ENCODE assay signal across 8 mouse cellular contexts in the genomic region with DNA sequence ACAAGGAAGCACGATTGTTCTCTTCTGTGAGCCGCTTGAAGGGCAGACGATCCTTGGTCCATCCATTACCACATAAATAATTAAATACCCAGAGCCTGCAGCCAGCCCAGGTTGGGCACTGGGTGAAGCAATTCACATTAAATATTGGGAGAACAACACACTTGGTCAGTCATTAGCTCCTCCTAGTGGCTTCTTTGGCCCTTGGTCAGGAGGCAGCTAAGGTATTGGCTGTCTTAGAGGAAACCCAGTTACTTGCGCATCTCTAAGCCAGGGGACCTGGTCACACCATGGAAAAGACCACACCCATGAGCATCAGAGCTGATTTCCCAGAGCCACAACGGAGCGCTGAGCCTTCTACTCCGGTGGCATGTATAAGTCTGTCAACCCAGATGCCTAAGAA.
DNase-seq lines count a peak whose midpoint lies in the region; ATAC-seq lines count a peak whose summit lies in the region.

No protein-coding gene starts in this region.

- ATAC-seq in monocyte, adult 5-6 weeks (replicated peaks; ENCODE audit: insufficient number of reproducible peaks, low FRiP score, low TSS enrichment, poor library complexity, severe bottlenecking), result no peak
- peak; percentile 30; the same call in 1 of the 2 replicates for ATAC-seq in hindbrain, embryonic 11.5 days (ENCODE audit: low FRiP score)
- peak; percentile 51; the same call in 1 of the 2 replicates for ATAC-seq in lung, embryonic 16.5 days (ENCODE audit: low read depth)

- H3K4me1 ChIP-seq in hindbrain, embryonic 11.5 days (replicated peaks; ENCODE audit: control insufficient read depth, insufficient read depth, low read length), result no peaks in the 10 kb centered on the region
- peaks cover 8% of the 10 kb centered on the region for H3K4me1 ChIP-seq in lung, embryonic 16.5 days (replicated peaks; ENCODE audit: control insufficient read depth, insufficient read depth, low read length)

- H3K9me3 ChIP-seq in hindbrain, embryonic 11.5 days (ENCODE audit: control insufficient read depth, low read length), result no peaks in the 10 kb centered on the region
- H3K9me3 ChIP-seq in lung, embryonic 16.5 days (ENCODE audit: control insufficient read depth, low read length), result no peaks in the 10 kb centered on the region

- no peak overlapping the region for H3K27ac ChIP-seq in hindbrain, embryonic 11.5 days (ENCODE audit: low read depth, low read length)
- H3K27ac ChIP-seq in lung, embryonic 16.5 days (ENCODE audit: low read length), result no peak overlapping the region

- H3K4me3 ChIP-seq in hindbrain, embryonic 11.5 days (ENCODE audit: low read depth, low read length), result no peak overlapping the region
- H3K4me3 ChIP-seq in lung, embryonic 16.5 days (ENCODE audit: low read length), result no peak overlapping the region

- H3K4me2 ChIP-seq in hindbrain, embryonic 11.5 days (replicated peaks; ENCODE audit: low read depth, low read length), result no peak overlapping the region
- H3K4me2 ChIP-seq in lung, embryonic 16.5 days (ENCODE audit: low read depth, low read length), result no peak overlapping the region

- WGBS in hindbrain, embryonic 11.5 days, result 47% methylated on average over 7 of the region's 7 CpGs
- 48% methylated on average over 7 of the region's 7 CpGs for whole genome bisulfite sequencing in lung, embryonic 16.5 days

- H3K36me3 ChIP-seq in hindbrain, embryonic 11.5 days (ENCODE audit: control insufficient read depth, insufficient read depth, low read length), result no peaks in the 10 kb centered on the region
- H3K36me3 ChIP-seq in lung, embryonic 16.5 days (ENCODE audit: control insufficient read depth, insufficient read depth, low read length), result no peaks in the 10 kb centered on the region

- H3K27me3 ChIP-seq in hindbrain, embryonic 11.5 days (ENCODE audit: control insufficient read depth, insufficient read depth, low read length), result no peaks in the 10 kb centered on the region
- no peaks in the 10 kb centered on the region for H3K27me3 ChIP-seq in lung, embryonic 16.5 days (ENCODE audit: control insufficient read depth, insufficient read depth, low read depth, low read length)

- peak; percentile 0 to 6 for DNase-seq in monocyte, adult 2 months (ENCODE audit: low read depth in 1 of 2, low spot score in 2 of 2)
- peak; percentile 18 for DNase-seq in cerebellum, adult 9-11 months
- DNase-seq in hindbrain, embryonic 11.5 days (ENCODE audit: low spot score), result peak; percentile 45
- DNase-seq in T-cell, adult 2 months (ENCODE audit: low spot score), result no peak
- DNase-seq in frontal cortex, postnatal 14 days (ENCODE audit: low spot score in 2 of 2), result no peak
- no peak for DNase-seq in thymus, postnatal 0 days (ENCODE audit: low spot score)

- no peak overlapping the region for H3K9ac ChIP-seq in hindbrain, embryonic 11.5 days (ENCODE audit: low read depth, low read length)
- no peak overlapping the region for H3K9ac ChIP-seq in lung, embryonic 16.5 days (ENCODE audit: low read length)

Comparison
In these comparisons a context has a peak if more than half of its experiments do, and no peak if none do; other contexts are left out.
1. DNase-seq: peak in monocyte, adult 2 months (2 of 2), cerebellum, adult 9-11 months (single experiment) and hindbrain, embryonic 11.5 days (single experiment); none in T-cell, adult 2 months (single experiment), frontal cortex, postnatal 14 days (0 of 2) and thymus, postnatal 0 days (single experiment).